Mouse (Mus musculus) right cerebral cortex, adult 18-20 months (tissue): Measurements from ENCODE around the gene Ano2.

Experiments used
- DNase-seq: peaks from one replicate; pipeline ENCODE4 v3.0.0; 2022; ENCODE audit warnings: mixed read lengths

Ano2 gene

DNA sequence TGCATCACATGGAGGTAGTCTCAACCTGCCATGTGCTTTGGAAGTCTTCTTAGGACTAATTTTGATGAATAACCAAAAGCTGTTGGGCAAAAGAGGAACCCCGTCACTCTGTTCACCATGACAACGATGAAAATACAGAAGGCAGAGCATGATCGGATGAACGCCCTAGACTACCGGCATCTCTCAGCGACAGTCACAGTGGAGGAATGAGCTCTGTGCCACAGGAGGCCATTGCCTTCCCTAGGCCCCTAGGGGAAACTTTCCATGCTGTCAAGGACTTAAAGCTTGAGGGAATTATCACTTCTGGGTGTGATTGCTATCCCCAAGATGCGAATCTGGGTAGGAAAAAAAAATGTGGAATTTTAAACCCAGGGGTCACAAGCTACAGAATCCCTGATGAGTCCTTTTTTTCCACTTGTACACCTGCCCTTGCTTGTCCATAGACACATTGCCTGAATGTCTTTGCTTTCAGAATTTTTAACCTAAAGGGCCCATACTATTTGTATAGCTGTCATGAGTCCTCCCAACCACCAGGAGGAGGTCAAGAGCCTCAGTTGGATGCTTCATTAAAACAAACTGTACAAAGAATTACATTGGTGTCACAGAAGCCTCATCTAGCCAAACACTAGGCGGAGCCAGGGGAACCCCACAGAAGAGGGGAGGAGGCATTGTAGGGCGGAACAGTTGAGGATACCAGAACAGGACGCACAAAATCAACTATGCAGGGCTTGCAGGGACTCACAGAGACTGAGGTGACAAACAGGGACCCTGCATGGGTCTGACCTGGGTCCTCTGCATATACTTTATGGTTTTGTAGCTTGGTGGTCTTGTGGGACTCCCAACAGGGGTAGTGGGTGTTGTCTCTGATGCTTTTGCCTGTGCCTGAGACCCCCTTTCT lies 53.2 kb downstream of the Ano2 start:
- DNase-seq: no peak

GRCm38 (mm10) chr6:125747322-125747930 lies 57.2 kb downstream of the Ano2 start:
- no peak for DNase-seq

DNA sequence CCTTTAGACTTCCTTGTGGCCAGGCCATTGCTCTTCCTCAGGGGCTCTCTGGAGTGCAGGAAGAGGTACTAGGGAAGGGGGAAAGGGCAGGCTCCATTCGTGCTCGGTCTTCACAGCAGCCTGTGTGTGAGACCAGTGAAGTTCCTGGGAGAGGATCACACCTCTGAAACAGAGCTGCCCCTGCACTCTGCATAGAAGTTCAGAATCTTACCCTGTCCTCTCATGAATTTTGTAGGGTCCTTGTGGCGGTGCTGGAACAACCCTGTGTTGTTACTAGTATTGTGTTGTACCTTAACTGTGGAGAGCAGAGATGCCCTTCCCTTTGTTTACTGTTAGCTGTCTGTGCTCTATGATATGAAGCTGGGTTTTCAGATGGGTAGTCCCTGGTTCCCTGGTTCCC lies 58.4 kb downstream of the Ano2 start:
- no peak for DNase-seq

DNA sequence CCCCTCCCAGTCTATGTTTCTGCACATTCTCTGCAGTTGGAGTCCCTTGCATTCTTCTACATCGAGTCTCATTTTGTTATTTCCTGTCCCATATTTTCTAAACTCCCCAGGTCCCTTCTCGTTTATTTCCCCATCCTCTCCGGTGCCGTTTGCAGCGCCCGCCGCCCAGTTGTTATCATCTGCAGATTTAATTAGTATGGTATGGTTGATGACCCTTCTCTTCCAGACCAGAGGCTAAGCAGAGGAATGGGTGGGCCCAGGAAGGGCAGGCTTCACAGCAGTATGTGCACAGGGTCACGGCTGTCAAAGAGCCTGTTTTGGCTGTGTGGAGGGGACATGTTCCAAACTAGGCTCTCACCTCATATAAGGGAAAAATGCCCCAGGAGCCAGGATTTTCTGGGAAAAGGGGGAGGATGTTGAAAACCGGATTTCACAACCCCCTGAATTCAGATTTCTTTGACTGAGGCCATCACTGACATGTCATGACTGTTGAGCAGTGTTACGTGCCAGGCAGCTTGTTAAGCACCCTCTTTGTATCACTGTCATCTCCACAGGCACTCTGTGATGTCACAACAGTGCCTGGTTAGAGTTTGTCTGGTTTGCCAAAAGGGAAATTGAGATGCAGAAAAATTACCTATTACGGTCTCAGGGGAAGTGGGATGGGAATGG lies 72.8 kb downstream of the Ano2 start:
- no peak for DNase-seq

- DNase-seq: no peak
These were observed 83.0 kb downstream of the Ano2 start for GRCm38 (mm10) chr6:125773256-125773655.

- peak; percentile 17 for DNase-seq
These were observed 86.1 kb downstream of the Ano2 start for GRCm38 (mm10) chr6:125776291-125776690.

DNA sequence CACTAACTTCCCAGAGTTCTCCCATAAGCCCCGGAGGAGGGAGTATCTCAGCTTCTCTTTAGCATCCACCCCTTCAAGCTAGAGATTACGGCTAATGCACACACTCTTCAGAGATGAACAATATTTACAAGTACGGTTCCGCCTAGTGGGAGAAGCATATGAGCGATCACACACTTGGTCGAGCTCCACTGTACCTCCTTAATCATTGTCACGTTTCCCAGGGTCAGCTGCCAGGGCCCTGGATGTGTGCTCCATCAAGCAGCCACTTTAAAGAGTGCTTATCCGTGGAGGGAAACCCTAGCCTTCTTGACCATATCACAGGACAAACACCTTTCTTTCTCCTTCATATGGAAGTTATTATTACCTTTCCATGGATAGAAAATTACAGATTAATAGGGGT lies 112.7 kb downstream of the Ano2 start:
- no peak for DNase-seq

- DNase-seq: no peak
These were observed 113.3 kb downstream of the Ano2 start for GRCm38 (mm10) chr6:125803364-125804011.

GRCm38 (mm10) chr6:125808996-125809649 lies 118.9 kb downstream of the Ano2 start:
- no peak for DNase-seq

DNA sequence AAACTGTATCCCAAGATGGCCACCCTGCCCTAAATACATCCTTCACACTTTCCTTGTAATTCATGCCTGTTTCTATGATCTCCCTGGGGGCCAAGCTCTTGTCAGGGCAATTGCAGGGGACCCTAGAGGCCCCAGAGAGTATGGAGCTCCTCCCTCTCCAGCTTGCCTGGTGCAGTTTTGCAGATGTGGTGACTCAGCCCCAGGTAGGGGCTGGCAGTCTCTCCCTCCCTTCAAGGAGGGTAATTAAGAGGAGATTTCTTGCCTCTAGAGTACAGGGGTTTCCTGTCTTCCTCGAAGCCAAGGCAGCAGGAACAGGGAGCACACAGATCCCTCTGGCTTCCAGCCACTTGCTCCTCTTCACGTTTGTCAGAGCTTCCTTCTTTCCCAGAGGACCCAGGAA lies 121.2 kb downstream of the Ano2 start:
- DNase-seq: no peak

DNA sequence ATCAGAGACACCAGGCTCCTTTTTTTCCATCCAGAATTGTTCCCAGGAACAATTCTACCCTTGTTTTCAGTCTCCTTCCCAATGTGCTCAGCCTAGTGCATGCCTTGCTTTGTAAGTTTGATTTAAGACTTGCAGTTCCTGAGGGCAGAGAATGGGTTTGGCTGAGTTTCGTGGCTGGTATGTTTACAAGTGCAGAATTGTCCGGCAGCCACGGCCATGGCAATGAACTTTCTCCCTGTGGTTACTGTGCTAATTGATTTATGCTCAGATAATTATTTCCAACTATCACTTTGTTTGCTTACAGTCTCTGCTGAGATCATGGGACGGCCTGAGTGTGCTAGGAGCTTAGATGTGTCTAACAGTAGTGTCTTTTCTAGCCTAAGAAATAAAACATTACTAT lies 147.9 kb downstream of the Ano2 start:
- DNase-seq: no peak

DNA sequence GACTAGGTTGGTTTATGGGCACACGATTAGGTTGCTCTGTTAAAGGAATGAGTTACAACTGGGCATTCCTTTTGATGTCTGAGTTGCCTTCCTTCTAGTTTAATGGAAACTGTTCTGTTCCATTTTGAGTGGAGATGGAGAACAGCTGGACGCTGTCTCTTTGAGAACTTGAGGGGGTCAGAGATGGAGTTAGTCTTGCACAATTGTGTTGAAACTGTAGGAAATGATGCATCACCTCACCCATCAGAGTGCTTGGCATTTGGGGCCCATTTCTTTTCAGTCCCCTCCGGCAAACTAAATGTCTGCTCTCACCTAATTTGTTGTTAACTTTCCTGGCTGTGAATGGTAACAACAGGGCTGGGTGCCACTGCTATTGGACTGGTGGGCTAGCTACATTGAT lies 151.1 kb downstream of the Ano2 start:
- DNase-seq: no peak

DNA sequence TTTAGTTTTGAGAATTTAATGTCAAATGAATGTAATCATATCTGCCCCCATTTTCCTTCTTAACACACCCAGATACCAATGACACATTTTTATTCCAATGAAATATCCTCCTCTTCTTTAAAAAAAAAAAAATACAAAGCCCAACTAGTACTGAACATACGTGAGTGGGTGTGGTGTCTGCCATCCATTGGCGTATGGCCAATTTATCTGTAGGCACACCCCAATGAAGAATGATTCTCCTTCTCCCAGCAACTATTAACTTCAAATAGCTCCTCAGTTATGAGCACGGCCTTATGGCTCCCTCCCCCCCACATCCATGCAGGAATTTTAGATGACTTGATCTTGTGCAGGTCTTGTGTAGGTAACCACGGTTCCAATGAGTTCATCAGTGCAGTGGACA lies 161.0 kb downstream of the Ano2 start:
- DNase-seq: peak; percentile 5

DNA sequence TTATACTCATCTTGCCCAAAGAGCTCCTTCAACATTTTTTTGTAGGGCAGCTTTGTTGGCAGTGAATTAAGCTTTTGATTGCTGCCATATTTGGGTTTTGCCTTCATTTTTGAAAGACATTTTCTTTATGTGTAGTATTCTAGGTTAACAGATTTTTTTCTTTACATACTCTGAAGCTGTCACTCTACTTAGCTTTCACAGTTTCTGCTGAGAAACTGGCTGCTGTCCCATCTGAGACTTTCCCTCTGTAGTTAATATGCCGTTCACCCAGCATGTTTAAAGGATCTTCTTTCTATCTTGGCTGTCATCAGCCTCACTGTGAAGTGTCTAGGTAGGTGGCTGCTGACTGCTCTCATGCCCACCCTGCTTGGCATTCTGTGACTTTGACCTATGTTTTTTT lies 168.1 kb downstream of the Ano2 start:
- peak; percentile 23 for DNase-seq

DNA sequence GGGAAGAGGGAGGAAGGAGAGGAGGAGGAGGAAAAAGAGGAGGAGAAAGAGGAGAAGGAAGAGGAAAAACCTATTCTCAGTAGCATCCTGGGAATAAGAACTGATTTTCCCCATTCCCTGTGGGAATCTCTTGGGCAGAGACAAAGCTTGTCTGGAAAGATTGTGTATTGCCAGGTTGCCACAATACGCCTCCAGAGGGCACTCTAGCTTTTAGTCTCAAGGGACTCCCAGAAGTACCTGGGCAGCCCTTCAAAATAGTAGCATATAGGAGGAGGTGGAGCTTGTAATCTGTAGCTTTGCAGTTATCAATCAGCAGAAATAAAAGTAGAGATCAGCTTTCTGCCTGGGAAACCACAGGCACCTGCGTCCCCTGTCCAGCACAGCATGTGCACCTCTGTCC lies 178.3 kb downstream of the Ano2 start:
- DNase-seq: peak; percentile 14

DNA sequence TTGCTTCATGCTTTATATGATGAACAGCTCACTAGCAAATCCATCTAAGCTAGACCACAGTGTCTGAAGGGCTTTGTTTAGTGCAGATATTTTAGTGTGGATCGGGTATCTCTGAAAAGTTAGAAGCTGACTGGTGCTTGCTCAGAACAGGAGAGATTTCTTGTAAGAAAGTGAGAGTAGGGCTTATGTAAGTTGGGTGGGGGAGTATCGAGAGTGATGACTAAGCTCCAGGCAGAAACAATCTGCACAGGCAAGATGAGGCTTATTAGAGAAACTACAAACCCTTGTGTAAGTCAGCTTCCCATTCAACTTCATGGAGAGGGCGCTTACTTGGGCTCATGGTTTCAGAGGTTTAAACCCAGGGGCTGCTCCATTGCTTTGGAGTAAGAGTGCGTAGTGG lies 181.3 kb downstream of the Ano2 start:
- DNase-seq: peak; percentile 67

DNA sequence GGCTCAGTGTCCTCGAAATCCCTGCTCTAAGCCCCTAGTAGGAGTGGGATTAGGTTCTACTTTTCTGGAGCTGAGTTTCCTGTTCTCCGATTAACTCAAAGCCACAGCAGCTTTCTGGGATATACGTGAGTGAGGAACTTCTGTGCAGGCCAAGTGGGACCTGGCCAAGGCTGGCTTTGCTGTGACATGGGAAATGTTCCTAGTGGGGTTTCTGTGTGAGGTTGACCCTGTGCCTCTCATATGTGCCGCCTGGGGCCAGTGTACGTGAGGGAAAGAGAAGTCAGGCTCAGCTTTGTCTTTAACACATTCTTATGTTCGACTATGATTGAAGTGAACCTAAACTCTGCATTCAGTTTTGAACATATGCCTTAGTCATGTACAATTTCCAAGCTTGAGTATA lies 184.5 kb downstream of the Ano2 start:
- no peak for DNase-seq

GRCm38 (mm10) chr6:125876884-125877283 lies 186.7 kb downstream of the Ano2 start:
- DNase-seq: no peak

DNA sequence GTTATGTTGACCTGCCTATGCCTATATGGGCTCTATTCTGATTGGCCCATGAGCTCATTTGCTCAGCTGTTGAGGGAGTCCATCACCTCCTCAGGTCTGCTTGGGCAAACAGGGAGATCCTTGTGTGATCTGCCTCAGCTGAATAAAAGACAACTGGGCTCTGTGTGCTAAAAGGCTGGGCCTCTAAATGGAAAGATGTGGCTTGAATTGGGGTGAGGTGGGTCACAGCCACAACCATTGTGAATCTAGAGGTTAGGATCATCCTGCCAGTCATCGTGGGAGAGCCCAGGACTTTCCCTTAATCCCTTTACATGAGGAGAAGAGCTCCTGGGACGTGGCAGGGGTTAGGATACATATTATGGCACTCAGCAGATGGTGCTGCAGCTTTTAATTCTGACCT lies 188.5 kb downstream of the Ano2 start:
- DNase-seq: no peak

GRCm38 (mm10) chr6:125879306-125879705 lies 189.1 kb downstream of the Ano2 start:
- no peak for DNase-seq

GRCm38 (mm10) chr6:125888596-125888995 lies 198.4 kb downstream of the Ano2 start:
- DNase-seq: no peak

GRCm38 (mm10) chr6:125894340-125894739 lies 204.1 kb downstream of the Ano2 start:
- DNase-seq: no peak

- no peak for DNase-seq
These were observed 224.2 kb downstream of the Ano2 start for GRCm38 (mm10) chr6:125914446-125914845.
